29 mouse cellular contexts compared by ENCODE assay signal in the genomic region with DNA sequence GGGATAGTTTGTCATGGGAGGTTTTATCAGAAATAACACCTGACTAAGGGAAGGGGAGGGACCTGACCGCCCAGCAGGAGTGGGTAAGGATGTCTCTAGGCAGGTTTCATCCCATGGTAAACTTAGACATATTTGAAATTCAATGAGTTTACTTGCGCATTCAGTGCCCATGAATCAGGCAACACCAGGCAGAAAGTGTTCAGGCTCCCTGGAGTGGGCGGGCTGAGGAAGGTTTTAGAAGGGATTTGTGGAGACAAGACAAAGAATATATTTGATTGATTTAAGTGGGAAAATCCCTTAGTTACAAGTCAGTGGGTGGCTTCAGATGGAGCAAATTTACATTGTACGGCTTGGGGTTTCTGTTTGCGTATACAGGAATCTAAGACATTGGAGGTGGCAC. TPM values are rescaled to one million over a fixed set of nuclear protein-coding genes. Genes with fewer than 3 reads are reported as not detected.
DNase-seq lines count a peak whose midpoint lies in the region; ATAC-seq and TF ChIP-seq lines count a peak whose summit lies in the region.
"Had no signal": no experiment of that assay in that cellular context is flagged by ENCODE, and none has a peak within 500 bp of the region (broad histone marks: within the 10 kb centered on the region; RNA-seq: fewer than 3 reads in every experiment).

No protein-coding gene starts in this region.

- intact Hi-C loops in left cerebral cortex, postnatal 14 days (cut with DNase I), result no loop called here
- intact Hi-C loops in left cerebral cortex, postnatal 10 days (cut with DNase I), result no loop called here

- no peak for ATAC-seq in lung, postnatal 0 days
- ATAC-seq: activated CD4-positive, CD25-positive, alpha-beta regulatory T cell, adult 4 months; forebrain, embryonic 15.5 days; hindbrain, embryonic 16.5 days; Patski had no signal

- H3K36me3 ChIP-seq in lung, postnatal 0 days (ENCODE audit: insufficient read depth, low read length), result no peaks in the 10 kb centered on the region
- H3K36me3 ChIP-seq: embryonic facial prominence, embryonic 12.5 days; forebrain, embryonic 15.5 days; heart, embryonic 13.5 days; hindbrain, embryonic 12.5 days had no signal

- DNase-seq in left cerebral cortex, postnatal 14 days (ENCODE audit: low spot score in 2 of 2), result peak; percentile 52 to 67
- DNase-seq in left cerebral cortex, postnatal 10 days (ENCODE audit: extremely low spot score in 1 of 2, low spot score in 2 of 2), result no peak
- peak; percentile 23 to 59 for DNase-seq in right cerebral cortex, adult 2 months (ENCODE audit: low spot score in 2 of 2)
- DNase-seq in right cerebral cortex, postnatal 4 days, result no peak
- DNase-seq in frontal cortex, postnatal 36 days (ENCODE audit: low spot score in 2 of 2), result peak; percentile 33 to 34
- DNase-seq in lung, postnatal 0 days (ENCODE audit: low spot score), result no peak
- no peak for DNase-seq in ovary, postnatal 14 days (ENCODE audit: low spot score)
- no peak for DNase-seq in kidney, postnatal 10 days
- DNase-seq: adrenal gland, postnatal 14 days; cerebellum, adult 11 months; cerebellum, adult 8-10 months; cerebellum, postnatal 14 days; gastrocnemius, postnatal 36 days; heart, adult 11 months; heart, postnatal 36 days had no signal

- WGBS in lung, postnatal 0 days, result 82% methylated on average over 5 of the region's 5 CpGs

- no peaks in the 10 kb centered on the region for H3K9me3 ChIP-seq in lung, postnatal 0 days (ENCODE audit: low read length)
- H3K9me3 ChIP-seq: embryonic facial prominence, embryonic 12.5 days; forebrain, embryonic 15.5 days; heart, embryonic 13.5 days; hindbrain, embryonic 12.5 days had no signal

- no peak overlapping the region for H3K4me3 ChIP-seq in lung, postnatal 0 days (ENCODE audit: low read depth, low read length)
- H3K4me3 ChIP-seq: embryonic facial prominence, embryonic 12.5 days; forebrain, embryonic 15.5 days; heart, embryonic 13.5 days; hindbrain, embryonic 12.5 days had no signal

- H3K9ac ChIP-seq in lung, postnatal 0 days (replicated peaks; ENCODE audit: low read depth), result no peak overlapping the region
- H3K9ac ChIP-seq: embryonic facial prominence, embryonic 12.5 days; forebrain, embryonic 15.5 days; heart, embryonic 13.5 days; hindbrain, embryonic 12.5 days had no signal

- TF ChIP-seq EP300 in lung, postnatal 0 days (IDR thresholded peaks at IDR 0.05), result no peak

- no peak overlapping the region for H3K27ac ChIP-seq in lung, postnatal 0 days (ENCODE audit: low read length)
- H3K27ac ChIP-seq: embryonic facial prominence, embryonic 12.5 days; forebrain, embryonic 15.5 days; heart, embryonic 13.5 days; hindbrain, embryonic 12.5 days had no signal

- no peaks in the 10 kb centered on the region for H3K27me3 ChIP-seq in lung, postnatal 0 days (replicated peaks; ENCODE audit: insufficient read depth, low read length)
- H3K27me3 ChIP-seq: forebrain, embryonic 15.5 days; hindbrain, embryonic 12.5 days; Patski had no signal

- no peaks in the 10 kb centered on the region for H3K4me1 ChIP-seq in lung, postnatal 0 days (ENCODE audit: insufficient read depth, low read depth, low read length)
- H3K4me1 ChIP-seq: forebrain, embryonic 15.5 days had no signal

- H3K4me2 ChIP-seq in lung, postnatal 0 days (replicated peaks; ENCODE audit: low read depth, low read length), result no peak overlapping the region
- H3K4me2 ChIP-seq: embryonic facial prominence, embryonic 12.5 days; forebrain, embryonic 15.5 days; heart, embryonic 13.5 days; hindbrain, embryonic 12.5 days had no signal

- TF ChIP-seq CTCF in lung, postnatal 0 days (IDR thresholded peaks at IDR 0.05), result no peak

RNA-seq across cellular contexts. Expression of gene Gm11541, which starts 11.3 kb away (rescaled TPM):
- not detected for total RNA-seq in left cerebral cortex, postnatal 14 days (2021)
- total RNA-seq in left cerebral cortex, postnatal 10 days (2021), result not detected
- 0.69 and 1.3 TPM in 2 replicates for polyA plus RNA-seq in lung, postnatal 0 days (2015; fragmentation: Nextera tagmentation; extraction: Ambion mirVana)
- total RNA-seq: adrenal gland, adult 18-20 months; adrenal gland, postnatal 14 days; common myeloid progenitor, adult 5-6 weeks; gastrocnemius, adult 8-10 months; gastrocnemius, postnatal 36 days; heart, postnatal 36 days had no signal
- polyA plus RNA-seq: activated CD4-positive, CD25-positive, alpha-beta regulatory T cell, adult 4 months; C2C12; forebrain, embryonic 11.5 days; forebrain, embryonic 15.5 days; frontal cortex, adult 2 months; heart, embryonic 13.5 days; Patski had no signal

RNA-seq across cellular contexts. Expression of gene Cdc34b, which starts 26.0 kb away (rescaled TPM):
- total RNA-seq in left cerebral cortex, postnatal 14 days (2021), result under 1 TPM; 0.31 to 0.38 TPM
- under 1 TPM in 1 of 2 experiments, not detected in 1; 0.28 TPM for total RNA-seq in left cerebral cortex, postnatal 10 days (2021)
- polyA plus RNA-seq in lung, postnatal 0 days (2015; fragmentation: Nextera tagmentation; extraction: Ambion mirVana), result 0.17 and 0.38 TPM in 2 replicates
- total RNA-seq: adrenal gland, postnatal 14 days had no signal
- polyA plus RNA-seq: activated CD4-positive, CD25-positive, alpha-beta regulatory T cell, adult 4 months; forebrain, embryonic 11.5 days; forebrain, embryonic 15.5 days; heart, postnatal 0 days; hindbrain, embryonic 16.5 days had no signal

RNA-seq across cellular contexts. Expression of gene Xylt2, which starts 38.3 kb away (rescaled TPM):
- 10 to 100 TPM; 23.1 to 25.8 TPM for total RNA-seq in left cerebral cortex, postnatal 14 days (2021)
- 10 to 100 TPM; 21.8 to 25.7 TPM for total RNA-seq in left cerebral cortex, postnatal 10 days (2021)
- 13.3 and 14.1 TPM in 2 replicates for polyA plus RNA-seq in lung, postnatal 0 days (2015; fragmentation: Nextera tagmentation; extraction: Ambion mirVana)

Comparison
In these comparisons a context has a peak if more than half of its experiments do, and no peak if none do; other contexts are left out.
1. DNase-seq: peak in left cerebral cortex, postnatal 14 days (2 of 2), right cerebral cortex, adult 2 months (2 of 2) and frontal cortex, postnatal 36 days (2 of 2); none in left cerebral cortex, postnatal 10 days (0 of 2), right cerebral cortex, postnatal 4 days (single experiment), lung, postnatal 0 days (single experiment), ovary, postnatal 14 days (single experiment) and kidney, postnatal 10 days (single experiment).